Mouse (Mus musculus) heart, postnatal 0 days (tissue): ENCODE measurements at regions not wholly inside any gene's neighbourhood (a gene's known extent, or its start where the extent isn't known, plus 50 kb on each side); places are given as distances from the start of the nearest gene placed in this dataset.

ENCODE experiments used
- ATAC-seq: fragments of 200-750 bp; cut with Nextera tagmentation; 2 replicates; pipeline ENCODE4 v1.8.0; 2017; ENCODE audit warnings: low read depth, moderate number of reproducible peaks, moderate library complexity; ENCODE audit not compliant: insufficient read depth
- DNase-seq: peaks from one replicate; pipeline ENCODE4 v3.0.0-alpha.2; 2016; ENCODE audit warnings: low spot score
- H3K27ac ChIP-seq: fragments of 300-500 bp; sonication (generic); 2 replicates; pipeline ENCODE4 v1.5.1; 2014; ENCODE audit warnings: low read depth, mild to moderate bottlenecking
- H3K27me3 ChIP-seq: fragments of 300-500 bp; sonication (generic); 2 replicates; pipeline ENCODE4 v1.6.1; 2014; ENCODE audit warnings: low read length, mixed read lengths; ENCODE audit not compliant: control insufficient read depth, insufficient read depth
- H3K36me3 ChIP-seq: fragments of 300-500 bp; sonication (generic); replicated peaks from 2 replicates; pipeline ENCODE4 v1.6.1; 2014; ENCODE audit warnings: low read length, mixed read lengths; ENCODE audit not compliant: control insufficient read depth, insufficient read depth
- H3K4me1 ChIP-seq: fragments of 300-500 bp; sonication (generic); 2 replicates; pipeline ENCODE4 v1.6.1; 2014; ENCODE audit warnings: antibody characterized with exemption; ENCODE audit not compliant: control insufficient read depth, insufficient read depth
- H3K4me2 ChIP-seq: fragments of 300-500 bp; sonication (generic); 2 replicates; pipeline ENCODE4 v1.6.1; 2014; ENCODE audit warnings: low read depth, mild to moderate bottlenecking, low read length, moderate library complexity
- H3K4me3 ChIP-seq: fragments of 300-500 bp; sonication (generic); 2 replicates; pipeline ENCODE4 v1.5.1; 2014; ENCODE audit warnings: low read depth, low read length
- H3K9ac ChIP-seq: fragments of 300-500 bp; sonication (generic); replicated peaks from 2 replicates; pipeline ENCODE4 v1.6.1; 2014; ENCODE audit warnings: low read depth, low read length, mixed read lengths
- H3K9me3 ChIP-seq: fragments of 300-500 bp; sonication (generic); replicated peaks from 2 replicates; pipeline ENCODE4 v1.6.1; 2016; ENCODE audit warnings: low read length; ENCODE audit not compliant: control insufficient read depth
- CTCF ChIP-seq: IDR thresholded peaks from 2 replicates; pipeline ENCODE4 v1.5.1; 2016; ENCODE audit warnings: antibody characterized with exemption, control low read depth, low read depth
- EP300 ChIP-seq: IDR thresholded peaks from 2 replicates; pipeline ENCODE4 v1.6.1; 2016; ENCODE audit warnings: antibody characterized with exemption, low read depth
- WGBS: fragments of 180-500 bp; shearing (Covaris S2); extraction: QIAGEN DNeasy Blood & Tissue Kit; methylation state at CpG from one replicate; pipeline ENCODE4 v1.1.7; 2014; 5-methylcytosine and 5-hydroxymethylcytosine counted together

- TF ChIP-seq CTCF: no peak
- no peak for TF ChIP-seq EP300
- H3K27ac ChIP-seq: no peak overlapping the region
- no peaks in the 10 kb centered on the region for H3K9me3 ChIP-seq
- H3K4me3 ChIP-seq: no peak overlapping the region
- no peaks in the 10 kb centered on the region for H3K4me1 ChIP-seq
- DNase-seq (no peak), ATAC-seq (no peak)
- H3K9ac ChIP-seq: no peak overlapping the region
- WGBS: 82% methylated on average over 3 of the region's 3 CpGs
- no peaks in the 10 kb centered on the region for H3K27me3 ChIP-seq
- H3K4me2 ChIP-seq: no peak overlapping the region
- no peaks in the 10 kb centered on the region for H3K36me3 ChIP-seq
Observed at GRCm38 (mm10) chr17:51896160-51896559, 63.1 kb upstream of the Satb1 start.

DNA sequence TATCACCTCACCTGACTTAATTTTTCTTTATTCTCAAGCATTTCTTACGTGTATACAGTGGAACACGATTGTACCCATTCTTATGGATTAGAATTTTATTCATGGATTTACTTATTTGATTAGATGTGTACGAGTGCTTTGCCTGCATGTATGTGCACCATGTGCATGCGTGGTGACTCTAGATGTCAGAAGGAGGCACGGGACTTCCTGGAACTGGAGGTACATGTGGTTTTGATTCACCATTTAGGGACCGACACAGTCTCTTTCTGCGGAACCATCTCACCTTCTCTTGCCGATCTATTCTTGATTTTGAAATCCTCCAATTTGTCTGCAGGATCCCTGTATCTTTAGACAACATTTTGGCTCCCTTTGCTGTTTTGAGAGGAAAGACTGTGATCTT is 61.2 kb upstream of the Satb1 start:
- Histone ChIP-seq H3K4me3 (no peak overlapping the region), H3K4me2 (no peak overlapping the region), H3K27ac (no peak overlapping the region), H3K36me3 (no peaks in the 10 kb centered on the region), H3K4me1 (no peaks in the 10 kb centered on the region), H3K9me3 (no peaks in the 10 kb centered on the region), H3K27me3 (no peaks in the 10 kb centered on the region), H3K9ac (no peak overlapping the region)
- WGBS: 80% methylated on average over 8 of the region's 8 CpGs
- DNase-seq (no peak), ATAC-seq (no peak)
- TF ChIP-seq EP300 (no peak), CTCF (no peak)

DNA sequence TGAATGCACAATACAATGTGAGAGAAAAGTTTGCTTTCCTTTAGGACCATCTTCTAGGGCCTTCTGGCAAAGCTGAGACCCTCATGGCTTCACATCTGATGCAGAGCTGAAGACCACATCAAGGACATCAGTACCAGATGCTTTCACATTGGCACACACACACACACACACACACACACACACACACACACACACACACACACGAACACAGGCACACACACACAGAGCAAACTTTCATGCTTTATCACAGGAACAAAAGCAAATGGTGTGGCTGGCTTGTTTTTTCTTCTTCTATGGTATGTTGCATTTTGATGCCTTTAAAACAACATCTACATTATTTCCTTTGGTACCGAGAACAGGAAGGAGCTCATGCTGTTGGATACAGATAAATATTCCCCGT is 59.8 kb upstream of the Satb1 start:
- 45% methylated on average over 3 of the region's 3 CpGs for WGBS
- Histone ChIP-seq H3K27me3 (no peaks in the 10 kb centered on the region), H3K36me3 (no peaks in the 10 kb centered on the region), H3K4me2 (no peak overlapping the region), H3K27ac (no peak overlapping the region), H3K9me3 (no peaks in the 10 kb centered on the region), H3K4me3 (no peak overlapping the region), H3K4me1 (no peaks in the 10 kb centered on the region), H3K9ac (no peak overlapping the region)
- ATAC-seq (no peak), DNase-seq (no peak)
- TF ChIP-seq EP300 (no peak), CTCF (no peak)

- Histone ChIP-seq H3K9ac (no peak overlapping the region), H3K27me3 (no peaks in the 10 kb centered on the region), H3K36me3 (no peaks in the 10 kb centered on the region), H3K27ac (no peak overlapping the region), H3K9me3 (no peaks in the 10 kb centered on the region), H3K4me2 (no peak overlapping the region), H3K4me1 (no peaks in the 10 kb centered on the region), H3K4me3 (no peak overlapping the region)
- no peak for TF ChIP-seq CTCF
- TF ChIP-seq EP300: no peak
- DNase-seq (no peak), ATAC-seq (no peak)
- 51% methylated on average over 4 of the region's 4 CpGs for WGBS
Observed at GRCm38 (mm10) chr17:51892159-51892558, 59.1 kb upstream of the Satb1 start.
